Mouse (Mus musculus) Patski (cell line): ENCODE results near the gene Popdc3. TPM values are rescaled to one million over a fixed set of nuclear protein-coding genes. Genes with fewer than 3 reads are reported as not detected.
"Not testable (repeated sequence)": the region's sequence is repeated elsewhere in the genome, so short reads cannot be mapped to it uniquely, and the experiment has no call there.

Experiments
- ATAC-seq: fragments of 100-300 bp; one replicate; pipeline ENCODE4 v1.8.0; 2021
- CTCF ChIA-PET: fragments of 350-600 bp; sonication (Branson Sonifier 250); formaldehyde crosslinking; loops from one replicate; lab custom pipeline; 2022; ENCODE audit warnings: inconsistent platforms; lab: Charles Lee
- POLR2A ChIA-PET: fragments of 350-600 bp; sonication (Branson Sonifier 250); formaldehyde crosslinking; loops from one replicate; lab custom pipeline; 2022; ENCODE audit warnings: antibody characterized with exemption, inconsistent platforms; lab: Charles Lee
- DNase-seq: peaks from one replicate; pipeline ENCODE4 v3.0.0-alpha.2; 2011; ENCODE audit warnings: low read depth, low spot score
- H3K27me3 ChIP-seq: fragments of 371-371 bp; one replicate; pipeline ENCODE4 v1.5.1; 2021
- CTCF ChIP-seq: fragments of 100-300 bp; IDR thresholded peaks from one replicate; pipeline ENCODE4 v1.5.1; 2021
- in situ Hi-C: fragments of 300-500 bp; cut with MboI; formaldehyde crosslinking; loops from 3 replicates; pipeline ENCODE4 v1.11.1; 2018; ENCODE audit warnings: low pct_unique_long_range_greater_than_20kb, mixed read lengths
- polyA plus RNA-seq: library from polyadenylated mRNA; unstranded; gene quantifications from one replicate; pipeline ENCODE4 v1.2.3, GENCODE M21; 2021

The Popdc3 gene
- polyA plus RNA-seq = 9.9 TPM

DNA sequence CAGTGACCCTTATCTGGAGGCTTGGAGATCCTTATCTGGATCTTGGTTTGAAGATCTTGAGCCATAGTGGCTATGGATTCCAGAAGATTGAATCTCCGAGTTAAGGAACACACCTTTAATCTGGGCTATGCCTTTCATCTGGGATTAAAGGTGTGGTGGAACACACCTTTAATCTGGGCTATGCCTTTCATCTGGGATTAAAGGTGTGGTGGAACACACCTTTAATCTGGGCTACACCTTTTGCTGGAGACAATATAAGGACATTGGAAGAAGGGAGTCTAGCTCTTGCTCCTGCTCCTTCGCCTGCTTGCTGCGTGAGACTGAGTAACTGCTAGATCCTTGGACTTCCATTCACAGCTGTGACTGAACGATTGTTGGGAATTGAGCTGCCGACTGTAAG is at the start of gene Popdc3:
TSS of gene Popdc3 (plus strand) at position 301 of the 400 bp plus-strand sequence.
- DNase-seq, in situ Hi-C loops, ATAC-seq, POLR2A ChIA-PET, CTCF ChIA-PET, H3K27me3 ChIP-seq: not testable (repeated sequence)

DNA sequence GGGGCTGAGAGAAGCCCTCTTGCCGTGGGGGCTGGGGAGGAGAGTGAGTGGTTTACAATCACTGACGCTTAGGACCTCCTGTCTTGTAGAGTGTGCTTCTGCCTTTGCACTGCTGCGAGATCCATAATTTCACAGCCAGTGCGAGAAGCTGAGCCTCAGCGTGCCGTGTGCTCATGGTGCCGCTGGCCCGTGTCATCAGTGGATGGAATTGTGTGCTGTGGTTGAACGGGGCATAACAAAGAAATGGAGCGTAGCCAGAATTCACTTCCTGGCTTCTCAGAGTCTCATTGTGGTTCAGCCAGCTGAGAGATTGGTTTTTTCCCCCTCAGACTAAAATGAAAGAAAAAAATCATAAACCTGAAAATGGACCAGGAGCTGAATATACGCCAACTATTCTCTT is 48.8 kb upstream of the Popdc3 start:
- H3K27me3 ChIP-seq = no peaks in the 10 kb centered on the region
- DNase-seq = peak; percentile 47
- ChIA-PET CTCF (no interaction called here), POLR2A (no interaction called here)
- in situ Hi-C loops = no loop called here
- ATAC-seq = peak; percentile 84
- TF ChIP-seq CTCF = no peak

DNA sequence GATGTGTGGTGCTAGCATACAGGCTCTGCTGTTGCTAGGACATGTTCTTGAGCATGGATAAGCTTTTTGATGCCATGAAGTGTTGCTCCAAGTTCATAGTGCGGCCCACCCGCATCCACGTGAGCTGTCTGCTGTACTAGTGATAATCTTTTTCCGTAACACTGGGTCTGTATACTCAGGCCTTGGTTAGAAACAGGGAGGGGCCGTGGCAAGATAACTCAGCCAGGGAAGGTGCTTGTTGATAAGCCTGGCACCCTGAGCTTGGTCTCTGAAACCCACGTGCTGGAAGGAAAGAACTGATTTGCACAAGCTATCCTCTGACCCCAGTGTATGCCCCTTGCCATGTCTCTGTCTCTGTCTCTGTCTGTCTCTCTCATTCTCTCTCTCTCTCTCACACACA is 47.9 kb upstream of the Popdc3 start:
- ATAC-seq = no peak

DNA sequence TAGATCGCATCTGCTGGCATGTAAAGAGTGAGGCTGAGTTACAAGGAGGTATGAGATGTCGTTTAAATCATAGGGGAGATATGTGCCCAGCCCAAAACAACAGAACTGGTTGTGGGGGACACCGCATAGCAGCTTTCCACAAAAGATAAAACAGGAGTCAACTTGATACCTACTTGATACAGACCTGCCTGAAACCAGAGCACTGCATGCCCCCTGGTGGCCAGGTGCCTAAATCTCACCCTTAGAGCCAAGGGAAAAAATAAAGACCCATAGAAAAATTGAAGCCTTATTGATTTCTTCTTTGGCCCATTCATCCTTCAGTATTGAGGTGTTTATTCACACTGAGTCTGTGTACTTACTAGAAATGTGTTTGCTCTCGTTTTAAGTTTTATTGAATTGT is 45.5 kb upstream of the Popdc3 start:
- ChIA-PET POLR2A (interaction anchor here (0.6 kb wide), 1 partner anchor 58 kb away, joined by 3 read pairs; no protein-coding TSS in a partner anchor), CTCF (interaction anchor here (0.8 to 1.7 kb wide), 6 partner anchors 9 to 32 kb away, joined by 3 to 7 read pairs (median 5); no protein-coding TSS in a partner anchor)
- peak; percentile 76 for TF ChIP-seq CTCF
- ATAC-seq (no peak), DNase-seq (no peak)
- no peaks in the 10 kb centered on the region for H3K27me3 ChIP-seq
- in situ Hi-C loops = no loop called here

More for the DNA sequence above, 47.9 kb upstream of the Popdc3 start:
- in situ Hi-C loops = no loop called here
- no peak for TF ChIP-seq CTCF
- H3K27me3 ChIP-seq = no peaks in the 10 kb centered on the region
- no peak for DNase-seq
- POLR2A ChIA-PET = no interaction called here
- CTCF ChIA-PET = interaction anchor here (1.2 kb wide), 1 partner anchor 12 kb away, joined by 3 read pairs; no protein-coding TSS in a partner anchor

DNA sequence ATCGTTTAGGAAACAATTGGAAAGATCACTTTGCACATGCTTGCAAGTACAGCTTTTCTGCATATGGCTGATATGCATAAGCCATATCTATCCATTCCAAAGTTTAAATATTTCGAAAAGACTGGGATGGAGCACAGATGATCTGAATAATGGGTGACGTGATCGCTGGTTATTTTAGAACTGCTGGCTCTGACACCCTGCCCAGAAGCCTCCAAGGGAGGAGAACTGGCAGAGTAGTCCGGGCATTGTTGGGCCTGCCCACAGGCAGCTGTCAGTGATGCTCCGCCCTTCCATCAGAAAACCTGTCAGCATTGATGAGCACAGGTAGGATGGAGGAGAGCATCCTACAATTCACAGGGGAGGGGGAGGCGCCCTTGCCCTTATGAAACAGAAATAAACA is 41.1 kb upstream of the Popdc3 start:
- in situ Hi-C loops = no loop called here
- ATAC-seq = no peak
- POLR2A ChIA-PET = no interaction called here
- H3K27me3 ChIP-seq = no peaks in the 10 kb centered on the region
- no peak for TF ChIP-seq CTCF
- no peak for DNase-seq
- CTCF ChIA-PET = no interaction called here

DNA sequence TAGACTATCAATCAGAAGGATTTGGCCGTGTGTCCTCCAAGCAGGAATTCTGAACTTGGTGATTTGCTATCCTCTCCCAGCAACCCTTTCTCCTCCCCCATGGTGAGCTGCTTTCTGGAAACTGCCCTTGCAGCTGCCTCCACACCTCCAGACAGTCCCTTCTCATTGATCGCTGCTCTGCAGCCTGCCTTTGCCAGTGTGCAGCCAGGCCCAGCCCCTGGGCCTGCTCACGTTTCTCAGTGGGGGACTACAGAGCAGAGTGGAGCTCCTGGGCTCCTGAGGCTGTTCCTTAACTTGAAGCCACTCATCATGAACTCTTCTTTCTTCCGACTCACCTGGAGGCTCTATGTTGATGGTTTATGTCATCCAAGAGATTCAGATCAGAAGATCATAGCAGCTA is 38.0 kb upstream of the Popdc3 start:
- ATAC-seq (no peak), DNase-seq (no peak)
- in situ Hi-C loops = no loop called here
- TF ChIP-seq CTCF = no peak
- no peaks in the 10 kb centered on the region for H3K27me3 ChIP-seq
- ChIA-PET POLR2A (no interaction called here), CTCF (interaction anchor here (1.7 to 2.4 kb wide), 2 partner anchors 7 to 9 kb away, joined by 3 to 7 read pairs; no protein-coding TSS in a partner anchor)

DNA sequence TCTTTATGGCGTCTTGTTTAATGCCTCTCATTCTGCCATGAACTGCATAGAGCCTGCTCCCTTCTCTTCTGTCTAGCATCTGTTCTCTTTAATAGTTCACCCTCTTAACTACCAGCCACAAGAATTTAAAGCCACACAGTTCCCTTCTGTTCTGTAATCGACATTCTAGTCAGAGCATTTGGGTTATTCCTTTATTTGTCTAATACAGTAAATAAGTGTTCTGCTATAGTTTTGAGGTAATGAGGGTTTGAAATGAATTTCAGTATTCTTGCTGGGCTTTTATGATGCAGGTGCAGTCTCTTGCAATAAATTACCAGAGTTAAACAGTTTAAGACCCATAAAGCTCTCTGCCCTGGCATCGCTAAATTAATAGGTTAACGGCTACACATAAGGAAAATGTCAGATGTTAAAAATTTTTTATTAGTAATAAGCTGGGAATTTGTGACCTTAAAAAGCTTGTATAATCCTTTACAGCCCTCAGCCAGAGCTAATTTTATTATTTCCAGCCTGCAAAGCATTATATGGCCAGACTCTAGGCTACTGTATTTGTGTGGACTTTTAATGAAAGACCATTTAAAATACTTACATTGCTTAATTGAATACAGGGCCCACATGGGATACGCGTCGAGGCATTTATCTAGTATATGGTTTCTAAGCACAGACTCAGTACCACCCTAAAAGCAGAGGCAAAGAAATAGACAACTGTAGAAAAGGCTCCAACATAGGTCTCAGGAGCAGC is 37.3 kb upstream of the Popdc3 start:
- H3K27me3 ChIP-seq = no peaks in the 10 kb centered on the region
- in situ Hi-C loops = no loop called here
- no peak for ATAC-seq

DNA sequence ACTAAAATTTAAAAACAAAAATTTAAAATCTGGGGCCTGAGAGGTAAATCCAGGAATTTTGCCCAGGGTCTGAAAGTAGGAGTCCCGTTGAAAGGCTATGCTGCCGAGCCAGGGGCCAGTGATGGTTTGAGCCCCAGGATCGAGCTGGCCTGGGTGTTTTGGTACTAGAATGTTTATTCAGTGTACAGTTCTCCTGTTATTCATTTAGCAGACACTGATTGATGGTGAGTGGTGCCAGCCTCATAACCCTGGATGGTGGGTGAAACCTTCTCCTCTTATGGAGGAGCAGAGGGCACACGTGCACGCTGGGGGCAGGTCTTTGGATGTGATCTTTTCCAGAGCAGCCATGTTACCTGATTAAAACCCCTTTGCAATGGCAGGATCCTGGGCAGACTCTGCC is 35.5 kb upstream of the Popdc3 start:
- no peaks in the 10 kb centered on the region for H3K27me3 ChIP-seq
- CTCF ChIA-PET = interaction anchor here (1.3 to 2.4 kb wide), 2 partner anchors 10 to 12 kb away, joined by 3 to 7 read pairs; no protein-coding TSS in a partner anchor
- POLR2A ChIA-PET = no interaction called here
- no peak for DNase-seq
- ATAC-seq = no peak
- TF ChIP-seq CTCF = no peak
- in situ Hi-C loops = no loop called here

More for the DNA sequence above, 37.3 kb upstream of the Popdc3 start:
- ChIA-PET POLR2A (no interaction called here), CTCF (interaction anchor here (1.3 to 2.4 kb wide), 3 partner anchors 8 to 11 kb away, joined by 3 to 7 read pairs (median 3); no protein-coding TSS in a partner anchor)
- no peak for DNase-seq
- no peak for TF ChIP-seq CTCF

DNA sequence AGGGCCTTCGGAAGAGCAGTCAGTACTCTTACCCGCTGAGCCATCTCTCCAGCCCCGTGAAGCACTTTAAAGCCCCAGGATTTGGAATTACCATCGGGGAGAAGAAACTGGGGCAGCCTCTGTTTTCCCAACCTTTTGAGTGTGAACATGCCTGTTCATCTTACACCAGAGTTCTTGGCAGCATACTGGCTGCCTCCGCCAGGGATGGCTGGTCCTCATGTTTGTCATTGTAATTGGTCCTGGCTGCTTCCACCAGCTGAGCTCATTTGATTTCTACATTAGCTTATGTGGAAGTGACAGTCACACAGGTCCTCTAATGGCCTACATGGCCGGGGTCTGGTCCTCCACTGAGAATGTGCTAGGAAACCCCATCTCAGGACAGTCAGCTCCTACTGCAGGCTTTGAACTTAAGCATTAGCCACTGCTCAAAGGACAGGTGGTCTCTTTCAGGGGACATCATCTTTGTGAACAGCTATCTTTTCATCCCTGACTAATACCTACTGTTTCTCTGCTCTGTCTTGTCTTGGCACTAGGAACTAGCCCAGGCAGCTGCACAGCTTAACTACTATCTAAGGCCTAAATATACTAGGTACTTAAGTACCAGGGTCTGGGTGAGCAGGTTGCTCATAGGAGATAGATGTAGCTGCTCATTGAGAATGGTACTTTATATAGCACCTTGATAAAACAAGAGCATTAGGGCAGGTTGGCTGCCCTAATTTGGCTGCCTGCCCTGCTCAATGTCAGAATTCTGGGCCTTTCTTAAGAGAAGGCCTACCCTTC is 33.7 kb upstream of the Popdc3 start:
- in situ Hi-C loops = no loop called here
- TF ChIP-seq CTCF = no peak
- ATAC-seq (no peak), DNase-seq (no peak)
- ChIA-PET POLR2A (no interaction called here), CTCF (interaction anchor here (1.6 kb wide), 1 partner anchor 19 kb away, joined by 3 read pairs; no protein-coding TSS in a partner anchor)
- no peaks in the 10 kb centered on the region for H3K27me3 ChIP-seq

DNA sequence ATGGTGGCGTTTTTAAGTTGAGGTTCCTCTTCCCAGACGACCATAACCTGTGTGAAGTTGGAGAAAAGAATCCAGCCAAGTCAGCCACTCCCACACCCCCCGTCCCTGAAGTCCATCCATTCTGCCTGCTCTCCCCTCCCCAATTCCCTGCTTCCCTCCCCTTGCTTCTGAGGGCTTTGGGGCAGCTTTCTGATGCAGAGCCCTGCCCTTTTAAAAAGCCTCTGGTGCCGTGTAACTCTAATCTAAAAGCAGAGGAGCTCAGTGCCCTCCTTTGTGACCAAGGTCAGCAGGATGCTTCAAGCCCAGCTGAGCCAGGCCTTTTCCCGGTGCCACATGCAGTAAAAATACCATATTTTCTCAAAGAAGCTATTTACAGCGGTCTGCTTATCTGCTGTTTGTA is 31.1 kb upstream of the Popdc3 start:
- no peak for ATAC-seq
- ChIA-PET CTCF (interaction anchor here (1.4 to 1.5 kb wide), 2 partner anchors 15 to 24 kb away, joined by 3 to 5 read pairs; no protein-coding TSS in a partner anchor), POLR2A (no interaction called here)
- in situ Hi-C loops = no loop called here
- no peaks in the 10 kb centered on the region for H3K27me3 ChIP-seq
- TF ChIP-seq CTCF = no peak
- no peak for DNase-seq
